Mouse (Mus musculus) MEL (cell line): ENCODE data around the gene Rpl36a.

Source experiments
- CTCF ChIP-seq, 3 experiments: IDR thresholded peaks in 2 of 3; conservative IDR thresholded peaks in 1 of 3; 2 replicates each; pipeline ENCODE4 v1.5.1; 2011 to 2012; ENCODE audit warnings: low read length in 3 of 3, low read depth in 2 of 3, mild to moderate bottlenecking in 2 of 3, improper control_type of control experiment in 1 of 3, inconsistent platforms in 1 of 3, mixed read lengths in 1 of 3, moderate library complexity in 1 of 3; ENCODE audit not compliant: control insufficient read depth in 1 of 3, insufficient read depth in 1 of 3, poor library complexity in 1 of 3, severe bottlenecking in 1 of 3
- EP300 ChIP-seq, 2 experiments: IDR thresholded peaks; 2 replicates each; pipeline ENCODE4 v1.6.1; 2011; ENCODE audit warnings: improper control_type of control experiment in 2 of 2, low read length in 2 of 2, low read depth in 1 of 2, mild to moderate bottlenecking in 1 of 2
- JUND ChIP-seq: IDR thresholded peaks from 2 replicates; pipeline ENCODE4 v1.6.1; 2011; ENCODE audit warnings: low read depth, mild to moderate bottlenecking, improper control_type of control experiment, low read length
- MAZ ChIP-seq: IDR thresholded peaks from 2 replicates; pipeline ENCODE4 v1.6.1; 2012; ENCODE audit warnings: low read depth, mild to moderate bottlenecking, inconsistent platforms, low read length, improper control_type of control experiment
- POLR2A ChIP-seq, 2 experiments: IDR thresholded peaks; 2 replicates each; pipeline ENCODE4 v1.6.1; 2011 to 2012; ENCODE audit warnings: low read length in 2 of 2, mild to moderate bottlenecking in 2 of 2, control low read depth in 1 of 2, improper control_type of control experiment in 1 of 2, low read depth in 1 of 2, moderate library complexity in 1 of 2; ENCODE audit not compliant: control insufficient read depth in 1 of 2, insufficient read depth in 1 of 2, poor library complexity in 1 of 2

GRCm38 (mm10) chrX:134577896-134578295, 7.6 kb upstream of the Rpl36a start:
- TF ChIP-seq CTCF (IDR thresholded peaks at IDR 0.05 in 2 of 3, conservative IDR thresholded peaks at IDR 0.05 in 1 of 3; ENCODE audit: control insufficient read depth in 1 of 3, insufficient read depth in 1 of 3, low read depth in 2 of 3, low read length in 3 of 3, poor library complexity in 1 of 3, severe bottlenecking in 1 of 3) (no peak), POLR2A (IDR thresholded peaks at IDR 0.05; ENCODE audit: control insufficient read depth in 1 of 2, insufficient read depth in 1 of 2, low read depth in 1 of 2, low read length in 2 of 2, poor library complexity in 1 of 2) (no peak), MAZ (no peak), EP300 (IDR thresholded peaks at IDR 0.05; ENCODE audit: low read depth in 1 of 2, low read length in 2 of 2) (no peak), JUND (no peak)
